Mouse (Mus musculus) kidney, embryonic 16.5 days (tissue): ENCODE data around the gene Tspan5. TPM values are rescaled to one million over a fixed set of nuclear protein-coding genes. Genes with fewer than 3 reads are reported as not detected.

ENCODE experiments used
- ATAC-seq: fragments of 200-750 bp; cut with Nextera tagmentation; 2 replicates; pipeline ENCODE4 v1.8.0; 2017; ENCODE audit warnings: moderate TSS enrichment; ENCODE audit not compliant: low FRiP score, low TSS enrichment
- H3K27ac ChIP-seq: fragments of 300-500 bp; sonication (generic); 2 replicates; pipeline ENCODE4 v1.5.1; 2014; ENCODE audit warnings: low read length
- H3K27me3 ChIP-seq: fragments of 300-500 bp; sonication (generic); 2 replicates; pipeline ENCODE4 v1.6.1; 2014; ENCODE audit warnings: low read length, control low read depth, mixed read lengths; ENCODE audit not compliant: insufficient read depth
- H3K36me3 ChIP-seq: fragments of 300-500 bp; sonication (generic); 2 replicates; pipeline ENCODE4 v1.6.1; 2014; ENCODE audit warnings: low read length, control low read depth, mixed read lengths; ENCODE audit not compliant: insufficient read depth
- H3K4me1 ChIP-seq: fragments of 300-500 bp; sonication (generic); 2 replicates; pipeline ENCODE4 v1.6.1; 2014; ENCODE audit warnings: low read length, control low read depth, mixed read lengths; ENCODE audit not compliant: insufficient read depth
- H3K4me2 ChIP-seq: fragments of 300-500 bp; sonication (generic); replicated peaks from 2 replicates; pipeline ENCODE4 v1.6.1; 2014; ENCODE audit warnings: low read depth, low read length
- H3K4me3 ChIP-seq: fragments of 300-500 bp; sonication (generic); 2 replicates; pipeline ENCODE4 v1.5.1; 2014; ENCODE audit warnings: mild to moderate bottlenecking, low read length
- H3K9ac ChIP-seq: fragments of 300-500 bp; sonication (generic); replicated peaks from 2 replicates; pipeline ENCODE4 v1.6.1; 2014; ENCODE audit warnings: low read length
- H3K9me3 ChIP-seq: fragments of 300-500 bp; sonication (generic); 2 replicates; pipeline ENCODE4 v1.6.1; 2016; ENCODE audit warnings: low read length, control low read depth
- WGBS: fragments of 180-500 bp; shearing (Covaris S2); extraction: QIAGEN DNeasy Blood & Tissue Kit; methylation state at CpG from one replicate; pipeline ENCODE4 v1.1.7; 2014; 5-methylcytosine and 5-hydroxymethylcytosine counted together
- polyA plus RNA-seq: library from polyadenylated mRNA; unstranded; fragments of >200 nt; fragmentation: Nextera tagmentation; extraction: Ambion mirVana; gene quantifications from 2 replicates; pipeline ENCODE4 v1.2.1, GENCODE M21; 2015

The Tspan5 gene
- polyA plus RNA-seq, 1 experiment from 2014 or later = 22.8 TPM

DNA sequence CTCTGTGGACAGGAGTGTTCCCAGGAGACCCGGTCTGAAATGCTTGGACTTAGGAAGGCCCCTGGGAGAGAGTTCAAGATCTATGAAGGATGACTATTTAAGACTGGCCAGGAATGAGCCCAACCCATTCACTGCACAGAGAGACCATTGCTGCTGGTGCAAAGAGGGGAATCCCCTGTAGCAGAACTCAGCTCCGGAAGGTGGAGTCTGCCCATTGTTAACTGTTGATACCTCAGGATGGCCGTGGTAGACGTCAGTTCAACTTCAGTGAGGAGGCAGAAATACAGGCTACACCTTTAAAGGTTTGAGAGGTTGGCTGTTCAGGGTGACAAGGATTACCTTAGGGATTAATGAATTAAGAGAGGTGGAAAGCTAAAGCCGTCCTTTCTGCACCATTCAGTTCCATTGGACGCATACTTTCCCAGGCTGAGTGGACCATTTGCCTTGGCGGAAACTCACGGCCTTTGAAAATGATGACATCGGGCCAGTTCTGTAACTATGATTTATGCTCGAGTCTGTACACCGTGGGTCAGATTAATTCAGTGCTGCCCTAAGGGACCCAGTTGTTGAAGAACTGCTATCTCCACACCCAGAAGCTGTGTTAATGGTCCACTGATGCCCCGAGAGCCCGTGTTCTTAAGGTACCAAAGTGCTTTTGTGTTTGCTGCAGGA is 71.3 kb downstream of the Tspan5 start:
- H3K4me1 ChIP-seq = peaks cover 30% of the 10 kb centered on the region
- no peak overlapping the region; the same call in 1 of the 2 replicates for H3K4me2 ChIP-seq
- no peaks in the 10 kb centered on the region for H3K36me3 ChIP-seq
- 66% methylated on average over 13 of the region's 13 CpGs for WGBS
- H3K27me3 ChIP-seq = no peaks in the 10 kb centered on the region
- no peaks in the 10 kb centered on the region for H3K9me3 ChIP-seq
- no peak for ATAC-seq
- no peak overlapping the region for H3K9ac ChIP-seq
- no peak overlapping the region for H3K27ac ChIP-seq
- H3K4me3 ChIP-seq = no peak overlapping the region

DNA sequence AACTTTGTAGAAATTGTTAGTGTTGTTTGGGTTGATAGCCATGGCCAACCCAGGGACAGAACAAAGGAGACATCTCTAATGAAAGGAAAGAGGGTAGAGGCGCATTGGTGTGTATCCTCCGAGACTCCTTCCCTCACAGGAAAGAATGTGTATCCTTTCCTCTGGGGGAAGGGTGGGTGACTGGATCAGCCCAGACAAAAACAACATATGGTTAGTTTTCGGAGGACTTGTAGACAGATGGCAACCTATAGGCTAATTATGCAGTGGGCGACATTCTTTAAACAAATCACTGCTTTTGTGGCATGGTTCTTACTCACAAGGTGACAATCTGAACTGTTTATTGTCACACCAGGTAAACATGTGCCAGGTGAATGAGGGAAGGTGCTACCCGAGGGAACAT is 72.5 kb downstream of the Tspan5 start:
- H3K4me3 ChIP-seq = no peak overlapping the region
- no peak overlapping the region for H3K9ac ChIP-seq
- ATAC-seq = no peak; the same call in 1 of the 2 replicates
- H3K27ac ChIP-seq = no peak overlapping the region
- no peak overlapping the region for H3K4me2 ChIP-seq
- H3K27me3 ChIP-seq = no peaks in the 10 kb centered on the region
- no peaks in the 10 kb centered on the region for H3K36me3 ChIP-seq
- no peaks in the 10 kb centered on the region for H3K9me3 ChIP-seq
- WGBS = 63% methylated on average over 5 of the region's 5 CpGs
- H3K4me1 ChIP-seq = peaks cover 30% of the 10 kb centered on the region

DNA sequence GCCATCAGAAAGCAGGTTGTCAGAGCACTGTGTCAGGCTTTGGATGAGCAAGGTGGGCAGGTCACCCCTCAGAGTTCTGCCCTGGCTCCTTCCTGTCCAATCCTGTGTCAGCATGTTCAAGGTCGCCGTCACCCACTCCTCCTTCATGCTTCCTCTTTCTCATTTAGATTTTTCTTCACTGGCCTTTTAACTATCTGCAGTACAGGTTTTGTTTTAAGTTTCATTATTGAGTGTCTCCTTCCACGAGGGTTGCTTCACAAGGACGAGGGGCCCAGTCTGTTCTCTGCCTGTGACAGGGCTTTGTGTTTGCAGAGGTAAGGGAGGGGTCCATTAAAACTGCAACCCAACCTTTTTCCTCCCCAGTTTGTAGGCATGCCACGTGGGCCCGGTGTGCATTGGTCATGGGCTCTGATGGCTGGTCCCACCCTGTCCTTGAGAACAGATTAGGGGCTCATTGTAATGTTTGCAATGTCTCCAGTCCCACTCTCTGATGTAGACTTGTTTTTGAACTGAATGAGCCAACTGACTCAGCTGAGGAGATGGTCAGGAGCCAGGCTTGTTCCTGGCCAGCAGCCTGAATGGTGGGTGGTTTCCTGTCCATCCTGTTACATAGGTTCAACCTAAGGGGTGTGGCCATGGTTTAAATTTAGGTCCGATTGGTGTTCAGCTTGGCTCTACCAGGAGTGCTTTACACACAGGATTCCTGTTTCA is 73.3 kb downstream of the Tspan5 start:
- Histone ChIP-seq H3K4me1 (peaks cover 22% of the 10 kb centered on the region), H3K36me3 (no peaks in the 10 kb centered on the region), H3K4me2 (no peak overlapping the region), H3K4me3 (no peak overlapping the region), H3K9me3 (no peaks in the 10 kb centered on the region), H3K27me3 (no peaks in the 10 kb centered on the region), H3K27ac (no peak overlapping the region), H3K9ac (no peak overlapping the region)
- no peak for ATAC-seq
- WGBS = 77% methylated on average over 7 of the region's 7 CpGs

DNA sequence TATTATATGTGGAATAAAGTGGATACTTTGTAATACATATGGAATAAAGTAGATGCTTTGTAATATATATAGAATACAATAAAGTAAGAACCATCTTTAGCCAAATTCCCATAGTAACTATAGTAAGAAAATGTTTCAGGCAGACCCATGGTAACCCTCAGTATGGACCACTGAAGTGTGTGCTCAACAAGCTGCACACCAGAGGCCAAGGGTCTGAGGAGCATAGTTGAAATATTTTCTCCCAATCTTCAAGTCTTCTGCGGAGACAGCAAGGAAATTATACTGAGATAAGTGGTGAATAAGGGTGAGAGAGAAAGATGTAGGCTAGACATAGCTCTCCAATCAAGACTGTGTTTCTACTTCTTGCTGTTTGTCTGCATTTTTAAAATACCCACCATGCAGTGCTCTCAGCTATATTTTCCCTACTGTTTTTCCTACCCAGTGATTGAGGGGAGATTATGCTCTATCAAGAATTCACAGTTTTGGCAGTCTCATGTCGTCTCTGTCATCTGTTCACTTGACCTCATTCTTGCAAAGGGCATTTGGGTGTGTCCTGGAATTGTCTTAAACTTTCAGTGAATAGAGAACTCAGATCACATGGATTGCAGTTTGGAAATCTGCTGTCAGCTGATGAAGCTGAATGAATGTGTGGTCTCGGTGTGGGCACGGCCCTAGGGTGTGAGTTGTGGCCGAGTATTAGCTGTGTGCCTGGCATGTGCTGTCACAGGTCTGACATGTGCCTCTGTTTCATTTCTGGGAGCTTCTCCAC is 75.1 kb downstream of the Tspan5 start:
- Histone ChIP-seq H3K4me2 (no peak overlapping the region), H3K4me3 (no peak overlapping the region), H3K27me3 (no peaks in the 10 kb centered on the region), H3K27ac (no peak overlapping the region), H3K9me3 (no peaks in the 10 kb centered on the region), H3K36me3 (no peaks in the 10 kb centered on the region), H3K4me1 (peaks cover 27% of the 10 kb centered on the region), H3K9ac (no peak overlapping the region)
- ATAC-seq = no peak
- 73% methylated on average over 5 of the region's 5 CpGs for WGBS

DNA sequence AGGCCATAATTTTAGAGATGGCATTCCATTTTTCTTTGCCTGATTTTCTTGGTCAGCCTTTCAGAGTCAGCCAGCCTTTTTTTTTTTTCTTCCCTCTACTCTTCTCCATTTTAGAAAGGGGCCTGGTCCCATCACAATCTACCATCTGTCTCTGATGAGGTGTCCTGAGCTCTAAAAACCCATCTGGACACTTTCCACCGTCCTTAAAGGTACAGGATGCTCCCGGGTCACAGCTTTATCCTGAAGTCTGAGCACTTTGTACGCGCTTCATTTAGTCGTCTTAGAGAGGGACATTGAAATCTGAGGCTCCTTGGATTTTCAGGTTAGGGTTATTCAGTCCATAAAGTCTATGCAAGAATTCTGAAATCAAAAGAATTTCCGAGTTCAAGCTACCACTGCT is 77.9 kb downstream of the Tspan5 start:
- H3K4me3 ChIP-seq = no peak overlapping the region
- 52% methylated on average over 6 of the region's 6 CpGs for WGBS
- H3K27ac ChIP-seq = no peak overlapping the region
- peaks cover 33% of the 10 kb centered on the region for H3K4me1 ChIP-seq
- ATAC-seq = no peak
- H3K4me2 ChIP-seq = no peak overlapping the region
- no peaks in the 10 kb centered on the region for H3K27me3 ChIP-seq
- no peaks in the 10 kb centered on the region for H3K36me3 ChIP-seq
- no peaks in the 10 kb centered on the region for H3K9me3 ChIP-seq
- H3K9ac ChIP-seq = no peak overlapping the region

DNA sequence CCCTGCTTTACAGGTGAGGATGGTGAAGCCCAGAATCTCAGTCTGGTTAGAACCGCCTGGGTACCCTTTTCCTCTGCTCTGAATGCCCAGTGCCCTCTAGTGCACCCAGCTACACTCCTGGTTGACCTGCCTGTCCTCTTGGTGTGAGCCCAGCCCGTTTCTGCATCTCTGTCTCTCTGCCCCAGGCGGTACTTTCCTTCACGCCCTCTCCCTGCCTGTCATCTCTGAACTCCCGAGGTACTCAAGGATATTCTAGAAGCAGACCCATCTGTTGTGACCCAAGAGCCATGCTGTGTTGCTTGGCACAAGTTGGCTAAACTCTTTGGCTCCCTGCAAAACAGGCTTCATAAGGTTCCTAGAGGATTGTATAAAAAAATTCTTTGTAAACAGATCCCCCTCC is 78.3 kb downstream of the Tspan5 start:
- ATAC-seq = no peak
- no peak overlapping the region for H3K4me3 ChIP-seq
- no peak overlapping the region for H3K9ac ChIP-seq
- H3K27ac ChIP-seq = no peak overlapping the region
- H3K4me2 ChIP-seq = no peak overlapping the region
- no peaks in the 10 kb centered on the region for H3K36me3 ChIP-seq
- no peaks in the 10 kb centered on the region for H3K9me3 ChIP-seq
- H3K27me3 ChIP-seq = no peaks in the 10 kb centered on the region
- 54% methylated on average over 5 of the region's 5 CpGs for WGBS
- peaks cover 28% of the 10 kb centered on the region for H3K4me1 ChIP-seq

DNA sequence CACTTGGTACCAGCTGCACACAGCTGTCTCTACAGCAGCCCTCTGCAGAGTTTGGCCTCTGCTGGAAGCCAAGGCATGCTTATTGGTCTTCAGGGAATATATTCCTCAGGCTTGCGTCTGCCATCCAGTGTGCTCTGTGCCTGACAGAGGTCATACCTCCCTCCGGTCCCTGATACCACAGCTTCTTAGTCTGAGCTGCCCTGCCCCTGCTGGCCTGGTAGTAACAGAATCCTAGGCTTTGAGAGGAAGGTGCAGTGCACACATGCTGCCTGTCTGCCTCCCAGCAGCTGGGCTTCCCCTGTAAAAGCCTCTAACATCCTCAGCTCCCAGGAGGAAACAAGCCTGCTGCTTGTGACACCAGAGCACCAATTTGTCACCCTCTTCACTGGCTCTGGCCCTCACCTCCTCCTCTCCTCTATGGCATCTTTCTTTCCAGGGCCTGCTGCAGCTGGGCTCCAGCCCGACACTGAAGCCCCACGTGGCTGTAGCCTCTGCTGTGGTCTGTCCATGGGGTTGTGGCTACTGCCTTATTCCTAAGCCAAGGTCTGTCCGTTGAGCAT is 80.0 kb downstream of the Tspan5 start:
- no peak overlapping the region for H3K9ac ChIP-seq
- H3K27me3 ChIP-seq = no peaks in the 10 kb centered on the region
- H3K4me2 ChIP-seq = no peak overlapping the region
- no peaks in the 10 kb centered on the region for H3K9me3 ChIP-seq
- 17% methylated on average over 5 of the region's 5 CpGs for whole genome bisulfite sequencing
- H3K4me3 ChIP-seq = no peak overlapping the region
- no peaks in the 10 kb centered on the region for H3K36me3 ChIP-seq
- H3K4me1 ChIP-seq = peaks cover 33% of the 10 kb centered on the region
- ATAC-seq = peak; percentile 58
- H3K27ac ChIP-seq = 0 out of 2 replicates have a peak overlapping the region, but pooled peaks have one; percentile 37

DNA sequence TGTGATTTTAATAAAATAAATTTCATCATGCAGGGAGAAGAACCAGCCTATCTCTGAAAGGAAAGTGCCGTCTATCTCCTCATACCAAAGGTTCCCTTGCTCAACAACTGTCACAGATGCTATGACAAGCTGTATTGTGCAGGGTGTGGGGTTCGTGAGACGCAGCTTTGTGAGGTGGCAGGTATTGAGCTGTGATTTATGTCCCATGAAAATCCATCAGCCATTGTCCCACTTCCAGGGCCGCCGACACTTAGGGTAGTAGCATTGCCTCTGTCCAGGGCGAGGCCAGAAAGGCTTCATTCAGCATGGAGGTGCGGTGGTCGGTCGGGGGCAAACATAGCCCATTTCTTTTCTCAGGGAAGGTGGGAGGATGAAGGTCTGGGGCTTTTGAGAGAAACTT is 81.9 kb downstream of the Tspan5 start:
- no peak overlapping the region for H3K9ac ChIP-seq
- 42% methylated on average over 9 of the region's 9 CpGs for WGBS
- H3K4me2 ChIP-seq = no peak overlapping the region
- H3K27me3 ChIP-seq = no peaks in the 10 kb centered on the region
- no peaks in the 10 kb centered on the region for H3K36me3 ChIP-seq
- no peak overlapping the region for H3K4me3 ChIP-seq
- no peaks in the 10 kb centered on the region for H3K9me3 ChIP-seq
- peaks cover 33% of the 10 kb centered on the region for H3K4me1 ChIP-seq
- H3K27ac ChIP-seq = no peak overlapping the region
- ATAC-seq = no peak

DNA sequence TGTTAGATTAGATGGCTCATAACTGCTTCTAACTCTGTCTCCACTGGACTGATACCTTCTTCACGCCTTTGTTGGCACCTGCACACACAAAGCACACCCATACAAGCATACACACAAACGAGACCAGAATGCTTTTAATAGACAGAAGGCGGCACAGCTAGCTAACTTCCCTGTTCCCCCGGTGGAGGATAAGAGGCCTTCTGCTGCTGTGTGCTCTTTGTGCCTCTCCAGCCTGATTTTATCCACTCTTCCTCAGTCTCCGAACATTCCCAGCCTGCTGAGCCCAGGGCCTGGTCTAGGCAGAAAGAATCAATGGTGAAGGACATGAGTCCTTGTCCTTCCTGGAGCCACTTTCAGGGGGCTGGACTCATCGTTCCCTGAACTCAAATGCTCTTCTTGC is 83.3 kb downstream of the Tspan5 start:
- Histone ChIP-seq H3K27ac (no peak overlapping the region), H3K4me3 (no peak overlapping the region), H3K36me3 (no peaks in the 10 kb centered on the region), H3K4me2 (no peak overlapping the region), H3K9ac (no peak overlapping the region), H3K9me3 (no peaks in the 10 kb centered on the region), H3K27me3 (no peaks in the 10 kb centered on the region), H3K4me1 (peaks cover 33% of the 10 kb centered on the region)
- no peak for ATAC-seq
- 79% methylated on average over 6 of the region's 6 CpGs for WGBS
